Mouse (Mus musculus): ENCODE data around the gene Arhgdia. TPM values are rescaled to one million over a fixed set of nuclear protein-coding genes. Genes with fewer than 3 reads are reported as not detected.
"Not testable (repeated sequence)": the region's sequence is repeated elsewhere in the genome, so short reads cannot be mapped to it uniquely, and the experiment has no call there.

The Arhgdia gene
- polyA plus RNA-seq, 1 experiment = 500 TPM

- TF ChIP-seq POLR2A (IDR thresholded peaks at IDR 0.05; ENCODE audit: low read depth, low read length) = no peak
- TF ChIP-seq CTCF (IDR thresholded peaks at IDR 0.05; ENCODE audit: borderline replicate concordance, insufficient read depth, low read length) = no peak
- Histone ChIP-seq H3K4me3 (ENCODE audit: insufficient read depth, low read length) (no peak overlapping the region), H3K4me1 (ENCODE audit: control insufficient read depth, insufficient read depth, low read length) (peaks cover 5% of the 10 kb centered on the region), H3K27ac (ENCODE audit: insufficient read depth, low read length) (no peak overlapping the region)
Observed at GRCm38 (mm10) chr11:120600716-120601115, 19.3 kb upstream of the Arhgdia start.

DNA sequence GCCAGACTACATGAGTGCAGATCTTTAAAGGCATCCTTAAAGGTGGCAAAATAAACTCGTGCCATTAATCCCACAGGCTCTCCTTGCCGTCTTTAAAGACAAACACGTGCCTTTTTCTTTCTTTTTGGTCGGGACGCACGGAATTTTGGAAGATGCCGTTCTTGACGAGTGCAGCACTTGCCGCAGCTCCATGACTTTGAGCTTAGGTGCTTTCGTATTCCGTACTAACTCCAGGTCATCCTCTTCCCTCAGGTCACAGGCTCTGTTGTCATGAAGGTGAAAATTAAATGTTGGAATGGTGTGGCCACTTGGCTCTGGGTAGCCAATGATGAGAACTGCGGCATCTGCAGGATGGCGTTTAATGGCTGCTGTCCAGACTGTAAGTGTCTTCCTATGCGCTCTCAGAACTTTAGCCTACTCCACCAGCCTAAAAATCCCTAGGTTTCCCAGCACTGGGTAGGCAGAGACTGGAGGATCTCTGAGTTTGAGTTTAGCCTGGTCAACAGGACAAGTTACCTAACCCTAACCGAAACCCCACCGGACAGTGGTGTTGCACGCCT is 17.6 kb upstream of the Arhgdia start:
- H3K4me1 ChIP-seq (ENCODE audit: control insufficient read depth, insufficient read depth, low read length) = peaks cover 7% of the 10 kb centered on the region
- TF ChIP-seq POLR2A (IDR thresholded peaks at IDR 0.05; ENCODE audit: low read depth, low read length) = 0 out of 2 replicates have a peak, but pooled peaks have one; percentile 37
- TF ChIP-seq CTCF (IDR thresholded peaks at IDR 0.05; ENCODE audit: borderline replicate concordance, insufficient read depth, low read length) = no peak
- H3K4me3 ChIP-seq (ENCODE audit: insufficient read depth, low read length) = peak overlapping the region; percentile 60
- peak overlapping the region; percentile 63; the same call in 1 of the 2 replicates for H3K27ac ChIP-seq (ENCODE audit: insufficient read depth, low read length)

DNA sequence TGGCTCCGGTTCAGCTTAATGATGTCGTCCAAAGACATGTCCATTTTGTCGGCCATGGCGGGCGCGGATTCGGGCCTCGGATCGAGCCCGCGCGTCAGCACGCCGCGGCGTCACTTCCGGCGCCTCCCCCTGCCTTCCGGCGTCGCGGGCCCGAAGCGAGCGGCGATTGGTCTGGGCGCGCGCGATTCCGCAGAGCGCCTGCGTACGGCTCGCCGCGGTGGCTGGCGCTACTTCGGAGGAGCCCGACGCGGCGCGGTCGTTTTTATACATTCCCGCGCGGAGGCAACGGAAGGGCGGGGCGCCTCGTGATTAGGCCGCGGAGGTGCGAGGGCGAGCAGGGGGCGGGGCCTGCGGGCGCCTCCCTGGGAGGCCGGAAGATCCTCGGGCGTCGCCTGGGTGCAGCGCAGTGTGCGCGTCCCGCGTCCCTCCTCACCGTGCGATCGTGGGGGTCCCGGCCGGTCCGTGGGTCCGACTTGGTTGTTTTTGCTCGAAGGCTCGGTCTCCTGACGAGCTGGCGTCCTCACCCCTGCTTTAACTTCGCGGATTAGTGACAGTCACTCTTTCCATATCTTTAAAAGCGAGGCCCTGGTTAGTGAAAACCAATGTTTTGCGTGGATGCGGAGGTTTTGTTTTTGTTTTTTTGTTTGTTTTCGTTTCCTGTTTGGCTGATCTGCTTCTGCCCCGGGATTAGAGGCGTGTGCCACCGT is 17.0 kb upstream of the Arhgdia start, which contains the start of the genes Alyref and Anapc11:
Gene Alyref, minus strand, starts transcription at position 83 of the 707 bp plus-strand sequence.
Gene Anapc11, plus strand, starts transcription at position 139 of the 707 bp plus-strand sequence.
- H3K4me1 ChIP-seq (ENCODE audit: control insufficient read depth, insufficient read depth, low read length) = peaks cover 7% of the 10 kb centered on the region
- peak within 1 kb of the TSS; percentile 95 for H3K4me3 ChIP-seq (ENCODE audit: insufficient read depth, low read length)
- peak within 1 kb of the TSS; percentile 63 for H3K27ac ChIP-seq (ENCODE audit: insufficient read depth, low read length)
- TF ChIP-seq CTCF (IDR thresholded peaks at IDR 0.05; ENCODE audit: borderline replicate concordance, insufficient read depth, low read length) (no peak), POLR2A (IDR thresholded peaks at IDR 0.05; ENCODE audit: low read depth, low read length) (peak; percentile 90)

- no peak overlapping the region for H3K27ac ChIP-seq (ENCODE audit: insufficient read depth, low read length)
- H3K4me3 ChIP-seq (ENCODE audit: insufficient read depth, low read length) = peak overlapping the region; percentile 95
- peaks cover 7% of the 10 kb centered on the region for H3K4me1 ChIP-seq (ENCODE audit: control insufficient read depth, insufficient read depth, low read length)
- TF ChIP-seq POLR2A (IDR thresholded peaks at IDR 0.05; ENCODE audit: low read depth, low read length) (no peak), CTCF (IDR thresholded peaks at IDR 0.05; ENCODE audit: borderline replicate concordance, insufficient read depth, low read length) (no peak)
Observed at GRCm38 (mm10) chr11:120597240-120598235, 16.1 kb upstream of the Arhgdia start.

DNA sequence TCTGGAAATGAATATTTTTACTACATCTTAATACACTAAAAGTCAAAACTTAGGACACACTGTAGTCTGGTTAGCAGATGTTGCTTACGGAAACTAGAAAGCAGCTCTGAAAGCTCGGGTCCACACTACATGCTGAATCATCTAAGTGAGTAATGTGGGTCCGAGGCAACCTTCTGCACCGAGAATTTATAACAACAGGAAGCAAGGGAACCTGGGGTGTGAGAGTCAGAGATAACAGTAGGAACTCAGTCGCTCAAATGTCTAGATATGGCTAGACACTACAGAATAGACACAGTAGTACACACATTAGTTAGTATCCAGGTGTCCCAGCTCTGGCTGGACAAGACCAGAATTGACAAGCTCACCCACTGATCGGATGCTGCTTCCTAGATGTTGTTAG is 7.1 kb upstream of the Arhgdia start:
- TF ChIP-seq POLR2A (IDR thresholded peaks at IDR 0.05; ENCODE audit: low read depth, low read length) (no peak), CTCF (IDR thresholded peaks at IDR 0.05; ENCODE audit: borderline replicate concordance, insufficient read depth, low read length) (no peak)
- Histone ChIP-seq H3K4me3 (ENCODE audit: insufficient read depth, low read length) (no peak overlapping the region), H3K27ac (ENCODE audit: insufficient read depth, low read length) (no peak overlapping the region), H3K4me1 (ENCODE audit: control insufficient read depth, insufficient read depth, low read length) (no peaks in the 10 kb centered on the region)

DNA sequence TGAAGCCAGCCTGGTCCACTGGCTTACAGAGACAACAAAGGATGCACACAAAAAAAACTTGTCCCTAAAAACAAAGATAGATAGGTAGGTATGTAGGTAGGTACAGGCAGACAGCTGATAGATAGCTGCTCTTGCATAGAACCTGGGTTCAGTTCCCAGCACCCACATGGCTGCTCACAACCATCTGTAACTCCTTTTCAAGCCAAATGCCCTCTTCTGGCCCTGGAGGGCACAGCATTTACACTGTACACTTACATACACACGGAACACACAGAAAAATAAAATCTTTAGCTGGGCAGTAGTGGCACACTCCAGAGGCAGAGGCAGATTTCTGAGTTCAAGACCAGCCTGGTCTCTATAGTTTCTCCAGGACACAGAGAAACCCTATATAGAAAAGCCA is 2.5 kb upstream of the Arhgdia start:
- Histone ChIP-seq H3K4me1 (ENCODE audit: control insufficient read depth, insufficient read depth, low read length) (0 out of 2 replicates have a peak, but pooled peaks cover 3% of the 10 kb centered on the region), H3K4me3 (ENCODE audit: insufficient read depth, low read length) (no peak overlapping the region), H3K27ac (ENCODE audit: insufficient read depth, low read length) (no peak overlapping the region)
- TF ChIP-seq POLR2A (IDR thresholded peaks at IDR 0.05; ENCODE audit: low read depth, low read length) (no peak), CTCF (IDR thresholded peaks at IDR 0.05; ENCODE audit: borderline replicate concordance, insufficient read depth, low read length) (no peak)

GRCm38 (mm10) chr11:120582982-120583293 is 1.5 kb upstream of the Arhgdia start:
- H3K27ac ChIP-seq (ENCODE audit: insufficient read depth, low read length); H3K4me1 ChIP-seq (ENCODE audit: control insufficient read depth, insufficient read depth, low read length); H3K4me3 ChIP-seq (ENCODE audit: insufficient read depth, low read length): not testable (repeated sequence)

GRCm38 (mm10) chr11:120582268-120582981 is 1.0 kb upstream of the Arhgdia start:
- Histone ChIP-seq H3K27ac (ENCODE audit: insufficient read depth, low read length) (peak overlapping the region; percentile 58), H3K4me3 (ENCODE audit: insufficient read depth, low read length) (no peak overlapping the region), H3K4me1 (ENCODE audit: control insufficient read depth, insufficient read depth, low read length) (0 out of 2 replicates have a peak, but pooled peaks cover 6% of the 10 kb centered on the region)
- TF ChIP-seq POLR2A (IDR thresholded peaks at IDR 0.05; ENCODE audit: low read depth, low read length) (no peak; the same call in 1 of the 2 replicates), CTCF (IDR thresholded peaks at IDR 0.05; ENCODE audit: borderline replicate concordance, insufficient read depth, low read length) (no peak)

GRCm38 (mm10) chr11:120580871-120581331 is 523 bp downstream of the Arhgdia start:
- H3K27ac ChIP-seq (ENCODE audit: insufficient read depth, low read length) = peak overlapping the region; percentile 91
- H3K4me3 ChIP-seq (ENCODE audit: insufficient read depth, low read length) = peak overlapping the region; percentile 97
- TF ChIP-seq CTCF (IDR thresholded peaks at IDR 0.05; ENCODE audit: borderline replicate concordance, insufficient read depth, low read length) (no peak), POLR2A (IDR thresholded peaks at IDR 0.05; ENCODE audit: low read depth, low read length) (0 out of 2 replicates have a peak, but pooled peaks have one; percentile 11)

More at GRCm38 (mm10) chr11:120580871-120581331, 523 bp downstream of the Arhgdia start:
- H3K4me1 ChIP-seq (ENCODE audit: control insufficient read depth, insufficient read depth, low read length) = 0 out of 2 replicates have a peak, but pooled peaks cover 6% of the 10 kb centered on the region

All from embryonic fibroblast, embryonic 13.5 days (primary cell).